Mouse (Mus musculus) thymus, postnatal 25 days (tissue): Measurements from ENCODE around the gene Ephb2.

Experiments used
- DNase-seq: peaks from one replicate; pipeline ENCODE4 v3.0.0; 2022

The Ephb2 gene

DNA sequence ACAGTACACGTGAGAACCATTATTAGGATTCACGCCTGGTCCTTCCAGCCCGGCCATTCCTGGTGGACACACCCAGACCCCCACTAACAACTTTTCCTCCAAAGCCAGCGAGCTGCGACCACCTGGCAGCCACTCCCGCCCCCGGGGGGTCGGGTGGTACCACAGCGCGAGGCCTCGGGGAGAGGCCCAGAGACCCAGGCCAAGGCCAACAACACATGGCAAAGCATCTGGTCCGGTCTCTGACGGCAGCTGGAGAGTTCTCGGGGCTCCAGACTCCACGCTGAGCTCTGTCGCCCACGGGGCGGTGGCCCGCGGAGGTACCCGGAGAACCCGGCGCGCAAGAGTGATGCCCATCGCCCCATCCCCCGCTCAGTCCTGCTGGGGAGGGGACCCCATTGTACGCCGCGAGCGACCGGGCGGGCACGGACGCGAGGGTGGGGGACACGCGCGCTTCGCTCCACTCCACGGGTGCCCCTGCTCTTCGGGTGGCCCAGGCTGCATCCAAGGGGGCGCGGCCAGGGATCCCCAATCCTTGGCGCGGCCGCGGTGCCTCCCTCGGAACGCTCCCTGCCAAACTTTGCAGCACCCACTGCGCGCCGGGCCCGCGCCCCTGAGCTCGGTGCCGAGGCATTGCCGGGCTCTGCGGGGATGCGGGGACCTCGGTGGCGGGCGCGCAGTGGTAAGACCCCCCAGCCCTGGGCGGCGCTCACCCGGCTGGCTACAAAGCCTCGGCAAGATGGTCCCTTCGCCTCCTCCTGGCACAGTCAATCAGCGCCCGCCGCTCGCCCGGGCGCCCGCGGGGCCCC is 770 bp downstream of the Ephb2 start:
- DNase-seq: no peak

DNA sequence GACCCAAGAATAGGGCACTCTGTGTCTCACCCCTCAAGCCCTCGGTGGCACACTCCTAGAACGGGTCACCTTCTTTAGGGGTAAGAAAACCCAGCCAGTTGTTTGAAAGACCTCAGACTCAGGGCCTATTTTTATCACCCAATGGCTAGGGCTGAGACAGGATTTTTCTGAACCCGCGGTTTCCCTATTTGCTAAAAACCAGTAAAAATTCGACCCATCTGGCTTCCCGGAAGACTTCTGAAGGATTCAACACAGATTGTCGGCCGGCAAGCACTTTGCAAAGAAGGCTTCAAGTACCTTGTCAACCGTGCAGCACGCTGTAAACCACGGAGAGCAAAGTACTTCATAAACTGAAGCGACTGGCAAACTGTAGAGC is 1.4 kb downstream of the Ephb2 start:
- DNase-seq: no peak

DNA sequence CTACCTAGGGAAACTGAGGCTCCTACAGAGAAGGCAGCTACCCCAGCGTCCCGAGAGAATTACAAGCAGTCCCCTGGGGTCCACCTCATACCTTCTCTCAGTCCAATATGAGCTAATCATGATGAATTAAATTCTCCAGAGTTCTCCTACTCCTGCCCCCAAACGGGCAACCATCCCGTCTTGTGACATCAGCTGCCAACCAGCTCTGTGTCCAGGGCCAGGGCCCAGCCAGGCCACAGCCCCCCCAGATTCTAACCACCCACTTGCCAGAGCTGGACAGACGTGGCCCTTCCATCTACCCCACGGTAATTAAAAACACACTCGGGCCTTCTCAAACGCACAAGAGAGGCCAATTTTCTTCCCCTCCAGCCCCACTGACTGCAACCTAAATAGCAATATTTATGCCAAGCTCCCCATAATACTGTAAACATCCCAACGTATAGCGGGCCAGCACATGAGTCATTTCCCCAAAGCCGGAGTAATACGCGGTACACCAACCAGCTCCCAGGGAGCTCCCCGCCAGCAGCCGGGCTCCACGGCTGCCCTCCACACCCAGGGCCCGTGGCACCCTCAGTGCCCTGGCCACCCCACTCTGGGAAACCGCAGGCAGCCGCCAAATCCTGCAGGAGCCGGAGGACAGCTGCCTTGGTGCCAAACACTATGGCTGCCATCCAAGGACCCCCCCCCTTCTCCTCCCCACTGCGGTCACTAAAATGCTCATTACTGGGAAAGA is 2.0 kb downstream of the Ephb2 start:
- no peak for DNase-seq

DNA sequence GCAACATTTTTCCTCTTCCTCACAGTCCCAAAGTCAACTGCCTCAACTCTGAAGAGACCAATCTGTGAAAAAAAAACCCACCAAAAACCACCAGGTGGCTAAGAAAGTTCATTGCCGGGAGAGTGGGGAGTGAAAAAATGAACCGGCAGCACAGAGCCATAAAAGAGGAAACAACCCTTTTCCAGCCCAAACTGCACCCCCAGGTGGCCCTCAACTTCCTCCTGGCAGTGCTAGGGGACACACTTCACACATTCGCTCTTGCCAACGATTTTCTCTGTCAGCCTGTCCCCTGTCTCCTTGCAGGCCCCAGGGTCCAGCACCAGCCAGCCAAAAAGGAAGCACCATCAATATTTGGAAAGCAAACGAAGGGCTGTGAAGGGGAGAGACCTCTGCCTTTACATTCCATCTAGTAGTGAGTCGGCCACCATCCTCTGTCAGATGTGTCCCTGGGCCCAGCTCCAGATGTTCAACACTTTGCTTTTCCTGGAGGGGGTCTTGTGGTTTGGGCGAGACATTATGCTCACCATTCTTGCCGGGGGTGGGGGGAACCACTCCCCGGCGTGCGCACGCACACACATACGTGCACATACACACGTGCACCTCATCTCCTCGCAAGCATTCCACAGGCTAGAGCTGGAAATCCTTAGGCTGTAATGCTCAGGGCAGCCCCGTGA is 3.1 kb downstream of the Ephb2 start:
- DNase-seq: peak; percentile 45

DNA sequence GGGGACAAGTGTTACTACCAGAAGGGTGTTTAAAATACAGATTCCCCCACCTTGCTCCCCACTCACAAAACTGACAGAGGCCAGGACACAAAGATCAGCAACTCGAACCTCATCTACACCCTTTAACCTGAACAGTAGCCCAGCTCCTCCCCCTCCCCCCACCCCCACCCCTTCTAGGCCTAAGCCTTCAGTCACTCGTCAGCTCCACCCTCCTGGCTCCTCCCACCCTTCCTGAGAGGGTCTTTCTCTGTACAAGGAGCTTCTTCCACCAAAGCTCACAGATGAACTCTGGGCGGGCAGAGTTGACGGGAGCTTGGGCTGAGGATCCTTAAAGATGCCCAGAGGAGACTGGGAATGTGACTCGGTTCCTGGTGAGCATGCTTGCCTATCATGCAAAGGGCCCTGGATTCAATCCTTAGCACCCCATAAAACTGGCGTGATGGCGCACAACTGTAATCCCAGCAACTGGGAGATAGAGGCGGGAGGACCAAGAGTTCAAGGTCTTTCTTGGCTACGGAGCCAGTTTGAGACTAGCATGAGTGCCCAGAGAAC is 5.4 kb downstream of the Ephb2 start:
- no peak for DNase-seq

DNA sequence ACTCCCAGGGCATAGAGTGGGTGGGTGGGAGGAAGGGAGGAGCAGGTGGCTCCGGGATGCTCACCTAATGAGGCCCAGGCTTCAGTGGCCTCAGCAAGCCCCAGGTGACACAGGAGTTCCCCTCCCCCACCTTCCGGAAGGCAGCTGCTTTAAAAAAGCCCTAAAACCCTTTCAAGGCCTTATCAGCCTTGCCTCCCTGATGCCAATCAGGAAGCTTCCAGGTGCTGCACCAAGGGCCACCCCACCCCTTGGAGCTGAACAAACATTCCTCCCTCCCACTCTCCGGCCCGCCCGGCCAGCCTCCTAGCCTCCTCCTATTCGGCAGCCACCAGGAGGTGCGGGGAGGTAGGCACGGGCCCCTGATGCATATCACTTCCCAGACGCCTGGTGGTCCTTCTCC is 6.0 kb downstream of the Ephb2 start:
- DNase-seq: peak; percentile 55

DNA sequence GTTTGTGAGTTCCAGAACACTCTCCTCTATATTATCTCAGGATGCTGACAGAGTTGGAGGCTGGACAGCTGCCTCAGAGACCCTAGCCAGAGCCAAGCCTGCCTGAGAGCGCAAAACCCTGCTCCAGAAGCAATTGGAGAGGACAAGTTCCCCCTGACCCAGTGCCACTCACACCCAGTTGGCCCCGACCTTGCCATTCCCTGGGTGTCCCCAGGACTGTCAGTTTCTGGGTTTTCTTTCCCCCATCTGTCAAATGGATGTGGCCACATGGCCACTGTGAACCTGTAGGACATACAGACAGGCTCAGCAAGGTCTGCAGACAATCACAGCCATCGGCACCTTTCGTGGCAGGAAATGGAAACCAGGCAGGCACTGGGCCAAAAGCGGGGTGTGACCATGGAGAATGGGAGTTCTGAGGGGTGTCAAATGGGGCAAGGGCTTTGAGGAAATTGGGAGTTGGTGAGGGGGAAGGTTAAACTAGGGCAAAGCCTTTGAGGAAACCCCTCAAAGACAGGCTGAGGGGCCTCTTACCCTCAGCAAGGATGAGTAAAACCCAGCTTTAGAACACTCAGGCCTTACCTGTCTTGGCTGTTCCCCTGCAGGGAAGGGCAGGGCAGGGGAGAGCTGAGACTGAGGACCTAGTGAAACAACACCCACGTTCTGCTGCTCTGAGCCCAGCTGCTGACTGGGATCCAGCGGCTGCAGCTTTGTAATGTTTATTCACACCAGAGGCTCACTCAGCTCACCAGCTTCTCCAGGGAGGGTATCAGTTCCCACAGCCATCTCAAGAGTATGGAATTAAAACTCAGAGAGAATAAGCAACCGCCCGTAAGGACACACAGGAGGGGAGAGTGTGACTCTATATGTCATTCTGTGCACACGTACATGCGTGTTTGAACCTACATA is 6.9 kb downstream of the Ephb2 start:
- no peak for DNase-seq

DNA sequence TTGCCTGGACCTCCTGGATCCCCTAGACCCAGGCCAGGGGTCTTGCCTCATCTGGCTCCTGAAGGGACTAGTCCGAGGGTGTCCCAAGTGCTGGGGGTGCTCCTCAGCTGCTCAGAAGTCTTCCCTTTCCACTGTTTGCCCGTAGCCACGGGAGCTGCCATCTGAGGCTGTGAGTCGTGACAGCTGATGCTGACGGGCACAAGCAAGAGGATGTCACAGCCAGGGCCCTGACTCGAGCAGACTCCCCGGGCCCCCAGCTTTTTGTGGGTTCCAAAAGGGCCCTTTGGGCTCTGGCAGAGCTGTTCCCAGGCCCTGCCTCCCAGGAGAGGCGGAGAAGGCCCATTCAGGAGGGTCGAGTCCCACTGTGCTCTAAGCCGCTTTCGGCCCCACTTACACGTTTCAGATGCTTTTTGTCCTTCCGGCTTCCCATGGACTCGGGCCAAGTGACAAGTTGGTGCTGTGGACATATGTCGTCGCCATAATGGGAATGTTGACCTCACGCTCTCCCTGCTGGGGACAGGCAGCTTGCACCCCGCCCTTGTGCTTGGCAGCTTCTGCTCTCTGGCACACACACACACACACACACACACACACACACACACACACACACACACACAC is 10.7 kb downstream of the Ephb2 start:
- no peak for DNase-seq

DNA sequence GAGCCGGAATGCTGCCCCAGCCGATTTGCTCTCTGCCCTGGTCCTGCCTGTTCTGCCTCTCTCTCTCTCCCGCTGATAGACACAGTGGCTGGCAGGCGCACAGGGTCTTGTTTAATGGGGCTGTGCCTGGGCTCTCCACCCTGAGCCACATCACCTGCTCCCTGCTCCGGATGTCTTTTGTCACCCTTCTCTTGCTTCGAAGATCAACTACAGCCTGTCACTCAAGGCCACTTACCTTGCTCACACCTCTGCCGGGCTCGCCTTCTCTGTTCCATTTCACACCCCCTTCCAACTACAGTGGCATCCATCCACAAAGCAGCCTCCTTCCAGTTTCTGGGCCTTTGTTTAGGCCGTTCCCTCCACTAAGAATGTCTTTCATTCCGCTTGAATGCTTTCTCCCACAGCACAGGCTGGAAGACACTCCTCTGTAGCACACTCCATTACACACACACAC is 15.7 kb downstream of the Ephb2 start:
- no peak for DNase-seq

DNA sequence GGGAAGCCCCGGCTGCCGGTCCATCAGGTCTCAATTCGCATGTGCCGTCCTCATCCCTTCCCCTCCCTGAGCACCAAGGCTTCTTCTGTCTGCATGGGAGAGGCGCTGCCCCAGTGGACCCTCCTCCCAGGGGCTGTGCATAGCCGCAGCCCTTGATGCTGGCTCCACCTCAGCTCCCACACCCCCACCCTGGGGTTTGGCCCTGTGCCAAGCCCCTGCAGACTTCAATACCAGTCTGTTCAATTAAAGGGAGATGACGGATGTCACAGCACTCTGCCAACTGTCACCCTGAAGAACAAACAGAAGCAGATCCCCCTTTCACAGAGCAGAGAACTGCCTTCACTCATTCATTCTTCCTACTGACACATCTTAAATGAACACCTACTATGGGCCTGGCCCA is 19.1 kb downstream of the Ephb2 start:
- peak; percentile 88 for DNase-seq

DNA sequence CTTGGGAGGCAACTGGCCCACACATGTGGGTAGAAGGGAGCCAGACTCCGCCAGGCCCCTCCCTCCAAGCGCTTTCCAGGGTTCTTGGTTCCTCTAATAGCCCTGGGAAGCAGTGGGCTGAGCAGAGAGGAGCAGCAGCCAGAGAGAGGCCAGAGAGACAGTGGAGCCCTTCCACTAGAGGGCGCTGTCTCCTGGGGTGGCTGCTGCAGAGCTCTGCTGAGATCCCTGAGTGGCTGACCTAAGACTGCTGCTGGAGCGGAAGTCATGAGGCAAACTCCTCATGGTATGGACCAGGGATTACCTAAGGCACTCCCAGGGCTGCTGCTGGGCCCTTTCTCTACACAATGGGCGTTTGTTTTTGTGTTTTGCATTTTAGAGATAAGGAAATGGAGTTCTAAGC is 20.4 kb downstream of the Ephb2 start:
- DNase-seq: peak; percentile 58

DNA sequence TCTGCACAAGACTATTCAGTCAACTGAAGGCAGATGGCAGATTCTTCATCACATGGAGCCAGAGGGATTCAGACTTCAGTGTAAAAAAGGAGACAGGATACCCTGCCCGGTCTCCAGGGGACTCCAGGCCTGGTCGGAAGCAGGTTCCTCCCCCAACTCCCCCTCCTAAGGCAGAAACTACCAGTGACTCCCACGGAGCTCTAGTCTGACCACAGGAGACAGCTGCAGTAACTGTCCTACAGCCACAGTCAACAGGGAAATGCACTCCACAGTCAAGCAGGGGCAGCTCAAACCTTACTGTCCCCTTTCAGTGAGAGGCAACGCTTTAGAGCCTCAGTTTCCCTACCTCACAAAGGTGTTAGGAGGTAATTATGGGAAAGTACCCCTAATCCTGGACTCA is 23.2 kb downstream of the Ephb2 start:
- DNase-seq: no peak

DNA sequence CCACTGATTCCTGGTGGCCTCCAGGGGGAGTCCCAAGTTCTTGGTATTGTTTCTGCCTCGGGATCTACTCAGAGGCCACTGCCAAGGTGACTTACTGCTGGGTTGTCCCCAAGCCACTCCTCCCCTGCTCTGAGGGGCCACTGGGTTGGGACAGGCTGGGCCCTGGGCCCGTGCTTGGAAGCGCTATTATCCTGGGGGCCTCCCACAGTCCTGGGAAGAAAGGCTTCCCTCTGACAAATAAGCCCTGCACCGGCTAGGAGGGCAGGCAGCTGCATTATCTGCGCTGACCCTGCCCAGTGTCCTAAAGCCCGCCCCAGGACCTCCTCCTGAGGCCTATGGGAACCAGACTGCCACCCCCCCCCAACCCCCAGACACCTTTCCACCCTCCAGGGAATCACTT is 24.2 kb downstream of the Ephb2 start:
- DNase-seq: no peak

DNA sequence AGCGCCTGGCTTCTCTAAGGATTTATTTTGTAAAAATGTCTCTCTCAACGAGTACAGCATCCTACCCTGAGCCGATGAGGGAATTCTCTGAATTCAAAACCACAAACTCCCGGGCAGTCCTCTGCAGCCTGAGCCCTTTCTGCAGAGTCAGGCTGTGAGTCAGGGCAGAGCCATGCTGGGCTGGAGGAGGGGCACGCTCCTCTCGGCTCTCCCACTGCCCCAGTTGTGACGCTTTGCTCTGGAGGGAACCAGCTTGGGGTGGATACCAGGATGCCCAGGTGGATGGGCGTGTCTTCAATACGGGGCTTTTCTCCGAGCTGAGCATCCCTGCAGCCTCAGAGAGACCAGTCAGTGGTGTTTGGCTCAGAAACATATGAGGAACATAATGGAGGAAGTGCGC is 27.3 kb downstream of the Ephb2 start:
- no peak for DNase-seq

DNA sequence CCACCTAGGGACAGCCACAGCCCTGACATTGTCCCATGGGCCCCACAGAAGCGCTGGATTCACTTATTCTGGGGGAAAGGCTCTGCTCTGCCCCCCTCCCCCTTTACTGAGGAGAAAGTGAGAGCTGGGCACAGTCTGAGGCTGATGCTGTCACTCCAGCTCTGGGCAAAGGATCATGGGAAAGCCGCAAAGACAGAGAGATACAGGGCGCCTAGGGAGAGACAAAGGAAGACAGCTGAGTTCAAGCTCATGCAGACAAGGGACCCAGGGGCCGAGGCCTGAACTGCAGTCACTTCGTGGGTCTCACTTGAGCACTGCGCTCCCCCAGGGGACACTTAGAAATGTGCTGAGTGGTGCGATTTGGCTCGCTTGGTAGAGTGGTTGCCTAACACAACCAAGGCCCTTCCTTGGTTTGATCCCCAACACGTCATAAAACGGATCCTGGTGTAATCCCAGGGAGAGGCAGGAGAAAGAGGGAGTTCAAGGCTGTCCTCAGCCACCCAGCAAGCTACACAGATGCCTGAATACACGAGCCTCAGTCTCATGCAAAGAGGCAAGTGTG is 28.3 kb downstream of the Ephb2 start:
- no peak for DNase-seq

DNA sequence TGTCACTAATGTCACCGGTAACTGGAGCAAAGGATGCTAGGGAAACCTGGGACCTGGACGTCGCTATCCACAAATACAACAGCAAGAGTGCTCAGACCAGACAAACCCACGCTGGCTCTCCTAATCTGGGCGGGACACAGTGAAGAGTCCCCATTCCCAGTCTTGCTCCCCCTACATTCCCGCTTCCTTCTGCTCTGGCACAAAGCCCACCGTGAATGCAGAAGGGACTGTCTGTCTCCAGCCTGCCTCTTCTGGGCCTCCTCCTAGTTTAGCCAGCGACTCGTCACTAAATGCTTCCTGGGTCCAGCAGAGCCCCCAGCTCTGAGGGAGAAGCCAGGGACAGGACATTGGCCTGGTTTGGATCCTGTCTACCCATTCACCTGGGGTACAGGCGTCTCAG is 29.5 kb downstream of the Ephb2 start:
- DNase-seq: no peak

DNA sequence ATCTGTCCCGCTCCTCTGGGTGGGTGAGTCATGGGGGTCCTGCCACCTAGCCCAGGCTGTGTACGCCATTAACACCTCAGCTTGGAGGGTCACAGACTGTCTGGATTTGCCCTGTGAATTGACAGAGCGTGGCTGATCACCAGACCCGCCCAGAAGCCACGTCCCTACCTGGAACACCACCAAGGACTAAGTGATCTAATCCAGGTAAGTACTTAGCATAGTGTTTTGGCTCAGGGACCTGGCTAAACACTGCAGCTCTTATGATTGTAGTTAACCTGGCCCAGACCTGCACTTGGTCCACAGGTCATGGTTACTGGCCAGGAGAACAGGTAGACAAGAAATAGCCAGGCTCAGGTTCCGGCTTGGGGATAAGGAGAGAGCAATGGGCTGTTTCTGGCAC is 31.4 kb downstream of the Ephb2 start:
- no peak for DNase-seq

DNA sequence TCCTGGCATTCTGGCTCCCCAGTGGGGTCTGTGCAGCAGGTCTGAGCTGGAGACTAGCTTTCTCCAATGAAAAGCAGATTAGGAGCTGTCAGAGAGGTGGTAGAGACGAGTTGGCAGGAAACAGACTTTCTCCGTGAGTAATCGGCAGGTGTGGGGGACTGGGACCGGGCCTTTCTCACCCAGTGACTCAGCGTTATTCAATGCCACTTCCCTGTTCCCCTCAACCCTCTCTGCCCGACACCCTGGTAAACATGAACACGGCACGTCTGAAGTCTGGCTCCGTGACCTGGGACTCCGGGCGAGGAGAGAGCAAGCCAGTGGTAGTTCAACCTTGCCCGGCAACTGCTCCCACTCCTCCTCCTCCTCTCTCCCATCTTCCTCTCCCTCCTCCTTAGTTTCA is 33.3 kb downstream of the Ephb2 start:
- DNase-seq: peak; percentile 58

DNA sequence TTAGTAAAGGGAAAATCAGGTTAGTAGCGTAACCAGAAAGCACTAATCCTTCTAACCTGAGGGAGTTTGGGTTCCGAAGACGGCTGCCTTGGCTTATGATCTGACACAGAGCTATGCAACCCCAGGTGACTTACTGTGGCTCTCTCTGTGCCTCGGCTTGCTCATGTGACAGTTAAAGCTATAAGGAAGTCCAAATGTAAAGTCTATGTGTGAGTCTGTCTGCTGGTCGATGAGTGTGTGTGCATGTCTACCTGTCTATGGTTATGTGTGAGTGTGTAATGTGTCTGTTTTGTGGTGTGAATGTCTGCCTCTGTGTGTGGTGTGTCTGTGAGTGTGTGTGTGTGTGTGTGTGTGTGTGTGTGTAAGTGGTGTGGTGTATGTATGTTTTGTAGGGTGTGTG is 33.8 kb downstream of the Ephb2 start:
- DNase-seq: no peak

DNA sequence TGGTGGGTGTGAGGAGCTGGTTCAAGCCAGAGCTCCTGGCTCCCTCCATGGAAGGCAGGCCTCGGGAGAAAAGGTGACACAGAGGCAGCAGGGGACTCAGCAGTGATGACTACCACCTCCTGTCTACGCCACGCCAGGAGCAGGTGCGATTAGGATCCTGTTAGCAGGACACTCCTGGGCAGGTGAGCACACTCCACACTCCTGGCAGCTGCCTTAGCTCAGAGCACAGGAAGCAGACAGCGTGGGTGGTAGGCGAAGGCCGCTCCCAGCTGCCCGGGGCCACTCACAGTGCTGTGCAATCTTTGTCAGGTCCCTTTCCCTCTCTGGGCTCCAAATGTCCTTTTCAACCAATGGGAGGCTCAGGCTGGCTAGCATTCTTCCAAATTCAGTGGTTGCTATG is 34.3 kb downstream of the Ephb2 start:
- no peak for DNase-seq

DNA sequence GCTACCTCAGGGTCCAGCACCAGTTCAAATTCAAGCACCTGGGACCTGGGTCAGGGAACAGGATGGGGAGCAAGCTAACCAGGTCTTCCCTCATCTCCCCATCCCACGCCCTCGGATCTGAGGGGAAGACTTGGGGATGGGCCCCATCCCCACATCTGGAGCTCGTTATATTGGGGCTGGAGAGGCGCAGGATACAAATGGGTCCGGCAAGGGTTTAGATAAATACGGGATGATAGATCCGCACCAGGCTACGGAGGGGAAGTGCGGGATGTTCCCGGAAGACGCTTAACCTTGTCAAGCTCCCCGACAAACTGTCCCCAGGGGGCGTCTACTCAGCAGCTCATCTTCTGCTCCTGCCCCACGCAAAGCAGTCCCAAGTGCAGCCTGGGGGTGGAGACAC is 35.4 kb downstream of the Ephb2 start:
- no peak for DNase-seq
